Mouse (Mus musculus) layer of hippocampus, postnatal 25 days (tissue): ENCODE data around the gene Tipin. TPM values are rescaled to one million over a fixed set of nuclear protein-coding genes. Genes with fewer than 3 reads are reported as not detected.
A peak's percentile ranks its signal among the peaks of the same experiment; 100 is the strongest.

Experiments used
- DNase-seq, 2 experiments: peaks; one replicate each; pipeline ENCODE4 v3.0.0; 2022; ENCODE audit warnings: mixed read lengths in 2 of 2, low spot score in 1 of 2; ENCODE audit errors: extremely low spot score in 1 of 2
- total RNA-seq, 2 experiments: library from RNA; stranded (reverse); gene quantifications; 2 replicates each; pipeline ENCODE4 v1.2.3; 2021

Gene Tipin
- 10 to 100 TPM; 13.8 to 19.7 TPM for total RNA-seq

DNA sequence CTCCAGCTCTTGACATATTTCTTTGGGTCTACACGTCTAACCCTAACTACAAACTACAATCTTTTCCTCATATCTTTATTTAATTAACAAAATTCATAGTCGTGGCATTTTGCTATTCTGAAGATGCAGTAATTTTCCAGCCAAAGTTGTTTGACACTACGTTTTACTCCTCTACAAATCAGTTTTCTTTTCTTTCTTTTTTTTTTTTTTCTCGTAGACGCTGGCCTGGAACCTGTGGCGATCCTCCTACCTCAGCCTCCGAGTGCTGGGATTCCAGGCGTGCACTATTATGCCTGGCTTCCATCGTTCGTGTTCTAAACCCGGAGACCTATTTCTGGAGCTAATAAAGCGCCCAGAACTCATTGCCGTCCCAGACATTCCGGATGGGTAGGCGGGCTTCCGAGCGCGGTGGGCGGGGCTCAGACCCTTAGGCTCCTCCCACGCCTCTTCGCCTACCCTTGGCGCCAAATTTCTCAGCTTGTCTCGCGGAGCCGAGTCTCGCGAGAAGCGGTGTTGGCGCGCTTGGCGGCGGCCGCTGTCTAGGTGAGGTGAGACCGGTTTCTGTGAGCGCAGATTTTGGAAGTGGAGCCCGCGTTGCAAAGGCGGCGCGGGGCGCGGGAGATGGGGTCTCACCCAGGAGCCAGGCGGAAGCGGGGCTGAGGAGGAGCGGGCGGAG lies at the start of gene Tipin:
Gene Tipin, plus strand, starts transcription at position 477 of the 676 bp plus-strand sequence.
- peak; percentile 86 to 89 for DNase-seq

GRCm38 (mm10) chr9:64231674-64232073 lies 49.7 kb upstream of the Tipin start:
- no peak for DNase-seq

GRCm38 (mm10) chr9:64232257-64232957 lies 49.0 kb upstream of the Tipin start:
- DNase-seq = no peak

DNA sequence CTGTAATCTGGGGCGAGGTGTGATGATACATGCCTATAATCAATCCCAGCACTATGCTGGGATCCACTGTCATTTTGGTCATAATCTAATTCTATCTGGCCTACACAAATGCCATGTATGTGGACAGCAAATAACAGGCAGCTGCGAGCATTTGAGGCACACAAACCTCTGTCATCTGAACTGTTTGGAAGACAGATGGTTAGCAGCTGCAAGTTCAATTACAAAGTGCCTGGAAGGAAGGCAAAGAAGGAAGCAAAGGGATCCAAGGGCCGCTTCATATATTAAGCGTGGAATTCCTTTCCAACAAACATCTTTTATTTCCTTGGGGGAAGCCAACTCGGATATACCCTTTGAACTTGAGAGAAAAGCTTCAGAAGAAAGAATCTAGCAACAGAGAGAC lies 47.7 kb upstream of the Tipin start:
- no peak for DNase-seq

- no peak for DNase-seq
These were observed 46.5 kb upstream of the Tipin start, which contains the start of gene Uchl4 for GRCm38 (mm10) chr9:64234768-64235435. Uchl4 (plus strand) TSS chr9:64235201.

GRCm38 (mm10) chr9:64236056-64236455 lies 45.3 kb upstream of the Tipin start:
- no peak for DNase-seq

DNA sequence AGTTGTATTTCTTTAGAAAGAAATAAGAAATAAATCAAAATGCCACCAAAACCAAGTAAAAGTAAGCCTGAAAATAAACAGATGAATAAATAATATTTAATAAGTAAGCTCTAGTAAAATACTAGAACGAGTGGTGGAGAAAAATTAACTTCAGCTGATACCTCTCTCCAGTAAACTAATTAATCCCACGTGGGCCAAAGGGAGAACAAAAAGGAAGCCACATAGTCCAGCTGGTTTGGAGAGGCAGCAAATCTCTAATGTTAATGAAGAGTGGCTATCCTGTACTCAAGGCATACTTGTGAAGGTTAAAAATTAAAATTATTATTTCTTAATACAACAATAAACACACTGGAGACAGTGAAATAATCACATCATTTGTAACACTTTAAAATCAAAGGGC lies 41.3 kb upstream of the Tipin start:
- DNase-seq = no peak

DNA sequence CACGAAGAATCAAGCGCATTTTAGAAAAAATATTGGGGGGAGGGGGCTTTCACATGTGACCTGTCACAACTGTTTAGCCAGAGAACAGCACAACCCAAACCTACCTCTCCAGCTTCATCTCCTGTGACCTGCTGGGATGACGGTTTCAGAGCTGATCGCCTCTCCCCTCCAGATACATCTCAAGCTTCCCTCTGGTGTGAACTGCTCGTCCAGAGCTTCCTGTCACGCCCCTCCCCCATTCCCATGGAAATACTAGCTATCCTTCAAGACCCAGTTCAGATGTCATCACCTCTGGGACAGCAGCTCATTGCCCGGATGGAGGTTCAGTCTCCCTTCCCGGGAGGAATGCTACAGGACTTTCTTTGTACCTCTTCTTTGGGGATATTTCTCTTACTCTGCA lies 40.7 kb upstream of the Tipin start:
- DNase-seq = no peak

- no peak for DNase-seq
These were observed 39.0 kb upstream of the Tipin start for GRCm38 (mm10) chr9:64242381-64242831.

DNA sequence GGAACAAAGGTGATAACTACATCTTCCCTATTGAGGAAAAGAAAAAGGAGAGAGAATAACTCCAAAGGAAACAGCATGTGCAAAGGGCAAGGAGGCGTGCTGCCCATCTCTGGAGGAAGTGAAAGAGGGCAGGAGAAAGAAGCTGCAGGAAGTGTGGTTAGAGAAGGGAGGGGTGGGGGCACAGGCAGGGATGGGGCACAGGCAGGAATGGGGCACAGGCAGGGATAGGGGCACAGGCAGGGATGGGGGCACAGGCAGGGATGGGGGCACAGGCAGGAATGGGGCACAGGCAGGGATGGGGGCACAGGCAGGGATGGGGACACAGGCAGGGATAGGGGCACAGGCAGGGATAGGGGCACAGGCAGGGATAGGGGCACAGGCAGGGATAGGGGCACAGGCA lies 32.0 kb upstream of the Tipin start:
- DNase-seq = no peak

DNA sequence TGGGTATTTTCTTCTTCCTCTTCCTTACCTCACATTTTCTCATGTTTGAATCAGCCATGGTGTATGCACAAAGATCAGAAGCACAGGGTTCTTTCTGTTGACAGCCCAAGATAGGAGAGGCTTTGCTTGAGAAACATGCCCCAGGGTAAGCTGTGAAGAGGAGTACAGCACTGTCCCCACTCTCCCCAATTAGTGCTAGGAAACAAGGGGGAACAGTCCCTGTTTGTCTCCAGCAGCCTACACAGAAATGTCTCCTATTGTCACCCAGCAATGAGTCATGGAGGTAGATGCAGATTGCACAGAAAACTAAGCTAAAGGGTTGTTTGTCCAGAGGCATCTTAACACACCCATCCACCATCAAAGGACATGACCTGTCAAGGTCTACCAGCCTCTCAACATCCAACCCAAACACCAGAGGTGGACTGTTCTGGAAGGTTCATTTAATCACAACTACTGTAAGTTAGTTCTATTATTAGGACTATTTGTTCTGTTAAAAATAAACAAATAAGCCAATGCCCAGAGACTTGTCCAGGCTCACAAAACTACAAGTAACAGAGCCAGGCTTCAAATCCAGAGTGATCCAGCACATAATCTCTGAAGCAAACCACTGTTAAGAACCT lies 31.2 kb upstream of the Tipin start:
- DNase-seq = no peak

DNA sequence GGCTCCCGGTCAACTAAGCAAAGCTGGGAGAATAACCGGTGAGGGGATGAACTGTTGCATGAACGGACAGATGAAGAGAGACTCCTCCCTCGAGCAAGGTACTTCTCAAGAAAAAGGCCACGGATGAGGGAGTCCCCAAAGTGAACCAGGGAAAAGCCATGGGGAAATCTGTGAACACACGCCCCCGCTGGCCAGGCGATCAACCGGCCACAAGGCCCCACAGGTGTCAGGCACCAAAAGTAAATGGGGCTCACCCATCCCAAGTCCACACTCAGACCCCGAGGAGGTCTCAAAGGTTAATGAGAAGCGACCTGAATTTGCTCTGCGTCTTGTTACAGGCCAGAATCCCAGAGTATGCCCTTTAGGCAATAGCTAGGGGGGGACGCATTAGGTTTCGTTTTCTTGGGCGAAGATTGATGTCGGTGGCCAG lies 28.8 kb upstream of the Tipin start:
- DNase-seq = no peak

DNA sequence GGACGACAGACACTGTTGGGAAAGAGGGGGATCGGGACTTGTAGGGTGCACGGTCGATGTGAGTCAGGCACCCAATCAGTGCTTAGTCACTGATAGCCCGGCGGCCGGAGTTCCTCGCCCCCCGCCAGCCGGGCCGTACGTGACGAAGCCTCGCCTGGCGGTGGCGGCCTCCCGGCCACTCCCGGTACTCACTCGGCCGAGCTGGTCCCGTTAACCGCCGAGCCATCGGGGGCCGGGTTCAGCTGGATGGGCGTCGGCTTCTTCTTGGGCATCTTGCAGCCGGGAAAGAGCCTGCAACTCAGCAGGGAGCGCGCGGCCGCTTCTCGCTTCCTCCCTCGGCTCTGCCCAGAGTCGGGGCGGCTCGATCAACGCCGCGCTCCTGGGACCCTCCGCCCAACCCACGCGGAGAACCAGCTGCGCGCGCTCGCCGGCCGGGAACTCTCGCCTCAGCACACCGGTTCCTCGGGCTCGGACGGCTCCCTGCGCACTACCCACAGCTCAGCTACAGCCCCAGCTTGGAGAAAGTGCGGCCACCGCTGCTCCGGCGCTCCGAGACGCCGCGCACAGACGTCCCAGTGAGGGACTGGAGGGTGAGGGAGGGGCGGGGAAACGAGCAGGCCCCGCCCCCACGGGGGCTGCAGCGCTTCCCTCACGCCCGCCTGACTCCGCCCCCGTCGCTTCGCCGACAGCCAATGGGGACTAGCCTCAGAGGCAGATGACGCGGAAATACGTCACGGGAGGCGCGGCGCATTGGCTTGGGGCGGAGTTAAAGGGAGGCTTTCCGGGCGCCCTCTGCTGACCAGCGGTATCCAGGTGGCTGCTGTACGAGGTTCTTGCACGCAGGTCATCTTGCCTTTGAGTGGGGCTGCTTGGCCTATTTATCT lies 28.1 kb upstream of the Tipin start, which contains the start of gene Map2k1:
Gene Map2k1, minus strand, starts transcription at position 611 of the 884 bp plus-strand sequence.
- DNase-seq = peak; percentile 99

- no peak for DNase-seq
These were observed 26.0 kb upstream of the Tipin start for GRCm38 (mm10) chr9:64255422-64255821.

DNA sequence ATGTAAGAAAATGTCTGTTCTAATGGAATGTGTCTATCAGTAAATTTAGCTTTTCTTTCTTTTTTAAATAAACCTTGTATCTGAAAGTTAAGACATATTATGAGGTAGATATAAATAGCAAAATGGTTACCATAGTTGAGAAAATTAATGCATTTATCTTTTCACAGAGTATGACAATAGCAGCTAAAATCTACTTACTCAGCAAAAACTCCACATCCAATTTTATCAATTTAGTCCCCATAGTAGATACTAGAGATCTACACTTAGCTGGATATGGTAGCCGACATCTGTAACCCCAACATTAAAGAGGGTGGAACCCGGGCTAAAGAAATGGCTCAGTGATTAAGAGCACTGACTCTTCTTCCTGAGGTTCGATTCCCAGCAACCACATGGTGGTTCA lies 25.2 kb upstream of the Tipin start:
- no peak for DNase-seq

DNA sequence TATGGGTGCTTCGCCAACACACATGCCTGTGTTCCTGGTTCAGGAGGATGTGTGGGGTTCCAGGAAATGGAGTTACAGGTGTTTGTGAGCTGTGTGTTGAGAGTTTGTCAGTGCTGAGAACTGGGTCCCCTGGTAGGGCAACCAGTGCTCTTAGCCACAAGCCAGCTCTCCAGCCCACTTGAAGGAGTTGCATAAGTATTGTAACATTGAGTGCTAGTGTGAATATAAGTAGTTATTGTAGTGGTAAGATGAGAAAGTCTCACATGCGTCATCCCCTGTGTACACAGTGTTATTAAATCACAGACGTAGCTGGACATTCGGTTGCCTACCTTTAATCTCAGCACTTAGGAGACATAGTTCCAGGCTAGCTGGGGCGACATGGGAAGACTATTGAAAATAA lies 21.5 kb upstream of the Tipin start:
- DNase-seq = no peak

GRCm38 (mm10) chr9:64261023-64261422 lies 20.4 kb upstream of the Tipin start:
- no peak for DNase-seq

DNA sequence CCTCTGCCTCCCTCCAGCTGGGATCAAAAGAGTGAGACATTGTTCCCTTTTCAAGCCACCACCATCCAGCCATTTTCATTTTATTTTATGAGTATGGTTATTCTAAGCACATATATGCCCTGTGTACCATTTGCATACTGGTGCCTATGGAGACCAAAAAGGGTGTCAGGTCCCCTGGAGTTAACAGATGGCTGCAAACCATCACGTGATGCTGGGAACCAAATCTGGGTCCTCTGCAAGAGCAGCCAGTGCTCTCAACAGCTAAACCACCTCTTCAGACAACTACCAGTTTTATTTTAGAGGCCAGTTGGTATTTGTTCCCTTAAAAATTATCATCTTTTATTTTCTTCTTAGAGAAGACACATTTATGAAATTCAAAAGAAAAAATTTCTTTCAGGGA lies 16.6 kb upstream of the Tipin start:
- DNase-seq = no peak

- DNase-seq = no peak
These were observed 14.2 kb upstream of the Tipin start for GRCm38 (mm10) chr9:64267231-64267630.

DNA sequence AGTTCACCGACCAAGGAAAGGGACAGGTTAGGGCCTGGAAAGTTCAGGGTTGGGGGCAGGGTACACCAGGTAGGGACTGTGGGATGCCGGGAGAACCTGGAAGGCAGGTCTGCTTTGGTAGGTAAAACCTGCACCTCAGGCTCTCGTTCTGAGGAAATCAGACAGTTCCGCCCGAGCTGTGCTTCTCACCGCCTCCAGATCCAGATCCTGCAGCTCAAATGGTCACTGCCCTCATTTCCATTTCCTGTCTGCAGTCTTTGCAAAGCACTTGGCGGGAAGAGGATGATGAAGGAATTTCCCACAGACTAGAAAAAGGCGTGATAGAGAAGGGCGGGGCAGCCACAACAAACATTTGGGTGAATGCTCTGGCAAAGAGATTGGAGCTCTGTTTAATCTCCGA lies 13.2 kb upstream of the Tipin start:
- no peak for DNase-seq
